Mouse (Mus musculus) ovary, postnatal 14 days (tissue): ENCODE results near the gene Sdr42e1.

Experiments
- DNase-seq: peaks from one replicate; pipeline ENCODE4 v3.0.0; 2022; ENCODE audit warnings: low spot score

The Sdr42e1 gene

DNA sequence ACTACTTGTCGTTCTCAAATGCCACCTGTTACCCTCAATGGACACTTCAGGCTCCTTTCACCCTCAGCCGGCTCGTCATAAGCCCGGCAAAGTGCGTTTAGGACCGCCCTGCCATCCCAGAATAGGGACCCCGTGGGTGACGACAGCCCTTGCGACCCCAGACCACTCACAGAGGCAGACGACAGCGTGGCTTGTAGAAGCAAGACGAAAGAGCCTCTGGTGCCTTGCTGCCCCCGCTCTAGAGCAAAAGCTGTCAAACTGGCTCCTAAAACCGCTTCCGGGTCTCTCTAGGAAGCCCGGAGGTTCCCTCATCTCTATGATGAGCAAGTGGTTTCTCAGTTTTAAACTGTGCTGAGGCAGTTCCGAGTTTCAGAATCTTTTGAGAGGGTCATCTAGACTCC lies at the start of gene Sdr42e1:
Gene Sdr42e1, minus strand, starts transcription at position 260 of the 401 bp plus-strand sequence.
- DNase-seq = peak; percentile 49

DNA sequence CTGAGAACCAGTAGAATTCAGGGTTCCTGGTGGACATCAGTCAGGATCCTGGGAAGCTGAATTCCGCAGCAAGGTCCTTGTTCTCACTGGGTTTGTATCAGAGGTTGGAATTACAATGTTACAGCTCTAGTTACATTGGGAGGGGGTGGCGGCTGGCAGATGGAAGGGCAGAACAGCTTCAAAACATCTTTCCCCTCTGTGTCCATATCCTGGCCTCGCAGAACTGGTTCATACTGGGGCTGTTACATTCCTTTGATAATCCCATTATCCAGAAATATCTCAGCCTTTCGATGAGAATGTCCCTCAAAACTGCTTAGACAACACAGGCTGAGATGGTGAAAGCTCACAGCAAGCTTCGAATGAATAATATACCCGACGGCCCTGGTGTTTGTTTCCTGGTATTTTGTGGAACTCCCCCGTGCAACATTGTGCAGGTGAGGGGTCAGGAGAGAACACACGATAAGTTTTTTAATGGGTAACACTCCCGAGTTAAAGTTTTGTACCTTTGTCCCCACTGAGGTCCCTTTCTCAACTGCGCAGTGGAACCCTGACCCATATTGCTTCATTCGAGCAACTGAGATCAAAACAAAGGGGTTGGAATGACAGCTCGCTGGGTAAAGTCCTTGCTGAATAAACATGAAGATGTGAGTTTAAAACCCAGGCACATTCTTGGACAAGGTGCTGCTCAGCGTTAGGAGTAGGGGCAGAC lies 44.8 kb upstream of the Sdr42e1 start:
- DNase-seq = no peak

DNA sequence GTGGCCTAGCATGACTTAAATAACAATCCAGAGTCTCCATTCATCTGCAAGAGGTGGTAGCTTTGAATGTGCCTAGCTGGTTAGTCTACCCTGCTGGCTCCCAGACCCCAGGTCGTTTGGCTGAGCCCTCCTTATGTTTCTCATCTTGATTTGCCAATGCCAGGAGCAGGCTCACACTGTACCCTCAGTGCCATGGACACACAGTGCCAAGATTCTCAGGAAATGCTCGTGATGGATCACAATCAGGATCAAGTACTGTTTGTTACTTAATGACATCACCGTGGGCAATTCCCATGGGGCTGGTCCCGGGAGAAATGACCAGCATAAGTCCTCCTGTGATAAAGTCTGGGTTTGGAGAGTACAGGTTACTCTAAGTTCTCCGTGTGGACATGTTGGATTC lies 42.4 kb upstream of the Sdr42e1 start:
- DNase-seq = no peak

DNA sequence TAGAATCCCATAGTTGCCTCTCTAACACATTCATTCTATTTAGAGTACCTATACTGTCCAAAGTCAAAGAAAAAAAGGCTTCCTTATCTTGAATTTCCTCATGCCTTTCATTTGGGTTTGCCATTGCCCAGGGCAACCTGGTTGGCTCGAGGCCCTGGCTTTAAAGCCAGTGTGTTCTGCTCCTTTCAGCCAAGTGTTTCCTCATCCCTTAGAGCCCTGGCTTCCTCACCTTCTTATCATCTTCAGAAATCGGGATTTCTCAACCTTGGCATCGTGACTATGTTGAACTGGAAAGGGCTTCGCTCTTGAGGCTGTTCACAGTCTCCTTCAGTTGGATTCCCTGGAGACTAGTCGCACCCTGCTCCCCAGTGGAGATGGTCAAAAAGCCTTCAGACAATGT lies 41.1 kb upstream of the Sdr42e1 start:
- peak; percentile 14 for DNase-seq

DNA sequence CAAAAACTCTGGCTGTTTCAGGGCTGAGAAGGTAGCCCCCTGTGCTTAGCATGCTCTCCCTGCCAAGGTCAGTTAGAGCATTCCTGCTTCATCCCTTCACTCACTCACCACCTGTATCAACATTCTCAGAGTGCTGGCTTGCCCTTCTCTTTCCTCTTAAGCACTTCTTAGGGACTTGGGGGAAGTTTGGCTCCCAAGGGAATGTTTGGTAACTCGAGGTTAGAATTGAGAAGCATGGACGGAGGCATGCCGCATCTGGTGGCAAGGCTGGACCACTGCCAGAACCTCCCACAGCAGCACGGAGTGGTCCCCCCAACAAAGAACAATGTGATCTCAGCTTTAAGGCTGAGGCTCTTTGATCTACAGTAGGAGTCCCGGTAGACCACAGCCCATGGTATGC lies 38.7 kb upstream of the Sdr42e1 start:
- no peak for DNase-seq

DNA sequence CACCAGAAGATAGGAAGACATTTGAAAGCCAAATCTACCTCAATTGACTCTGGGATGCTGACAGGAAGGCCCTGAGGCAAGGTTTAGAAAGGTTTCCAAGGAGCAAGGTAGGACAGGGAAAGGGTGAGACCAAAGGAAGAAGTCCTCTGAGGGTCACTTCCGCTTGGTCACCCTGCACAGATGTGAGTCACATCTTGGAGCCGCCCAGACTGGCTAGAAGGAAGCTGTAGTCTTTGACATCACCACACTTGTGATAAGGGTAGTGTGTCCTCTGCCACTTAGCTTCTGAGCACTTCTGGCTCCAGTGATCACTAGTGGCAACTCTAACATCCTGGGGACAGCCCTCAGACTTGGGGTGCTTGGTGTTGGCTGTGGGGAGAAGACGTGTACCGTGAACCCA lies 32.7 kb upstream of the Sdr42e1 start:
- no peak for DNase-seq

DNA sequence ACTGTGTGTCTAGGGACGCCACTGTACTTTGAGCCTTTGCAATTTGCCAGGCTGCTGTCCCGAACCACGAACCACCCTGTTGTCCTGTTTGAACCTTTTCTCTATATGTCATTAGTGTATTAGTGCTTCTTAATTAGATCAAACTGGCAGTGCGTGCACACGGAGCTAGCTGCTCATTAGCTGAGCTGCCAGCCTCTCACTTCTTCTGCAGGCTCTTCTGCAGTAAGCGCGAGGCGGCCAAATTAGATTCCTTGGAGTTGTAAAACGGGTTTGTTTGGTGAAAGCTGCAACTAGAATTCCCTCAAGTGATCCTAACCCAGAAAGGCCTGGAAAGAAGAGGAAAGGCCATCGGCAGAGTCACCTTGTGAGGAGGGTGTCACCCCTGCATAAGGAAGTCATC lies 29.2 kb upstream of the Sdr42e1 start:
- DNase-seq = no peak

DNA sequence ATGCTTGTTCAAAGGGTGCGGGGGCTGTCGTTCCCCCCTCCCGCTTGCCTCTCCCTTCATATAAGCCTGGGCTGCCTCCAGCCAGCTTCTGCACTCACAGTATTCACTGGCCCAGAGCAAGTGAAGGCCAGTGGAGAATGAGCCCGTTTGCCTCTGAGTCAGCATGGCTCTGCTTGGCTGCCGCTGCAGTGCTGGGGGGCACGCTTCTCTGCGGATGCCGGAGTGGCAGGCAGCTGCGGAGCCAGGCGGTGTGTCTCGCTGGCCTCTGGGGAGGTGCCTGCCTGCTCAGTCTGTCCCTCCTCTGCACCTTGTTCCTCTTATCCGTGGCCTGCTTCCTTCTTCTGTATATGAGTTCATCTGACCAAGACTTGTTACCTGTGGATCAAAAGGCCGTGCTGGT lies 28.4 kb upstream of the Sdr42e1 start, which contains the start of gene Hsd17b2:
Gene Hsd17b2, plus strand, starts transcription at position 46 of the 400 bp plus-strand sequence.
- DNase-seq = no peak

DNA sequence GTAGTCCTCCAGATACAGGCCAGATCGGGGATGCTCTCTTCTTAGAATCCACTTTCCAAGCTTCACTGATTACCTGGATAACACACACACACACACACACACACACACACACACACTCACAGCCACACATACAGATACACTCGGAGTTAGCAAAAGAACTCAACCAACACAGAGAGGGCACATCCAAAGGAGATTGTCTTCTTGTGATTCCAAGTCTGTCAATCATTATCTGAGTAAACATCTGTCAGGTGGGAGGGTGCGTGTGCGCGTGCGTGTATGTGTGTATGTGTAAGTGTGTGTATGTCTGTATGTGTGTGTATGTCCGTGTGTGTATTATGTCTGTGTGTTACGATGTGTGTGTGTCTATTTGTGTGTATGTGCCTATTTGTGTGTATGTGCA lies 27.8 kb upstream of the Sdr42e1 start:
- no peak for DNase-seq

DNA sequence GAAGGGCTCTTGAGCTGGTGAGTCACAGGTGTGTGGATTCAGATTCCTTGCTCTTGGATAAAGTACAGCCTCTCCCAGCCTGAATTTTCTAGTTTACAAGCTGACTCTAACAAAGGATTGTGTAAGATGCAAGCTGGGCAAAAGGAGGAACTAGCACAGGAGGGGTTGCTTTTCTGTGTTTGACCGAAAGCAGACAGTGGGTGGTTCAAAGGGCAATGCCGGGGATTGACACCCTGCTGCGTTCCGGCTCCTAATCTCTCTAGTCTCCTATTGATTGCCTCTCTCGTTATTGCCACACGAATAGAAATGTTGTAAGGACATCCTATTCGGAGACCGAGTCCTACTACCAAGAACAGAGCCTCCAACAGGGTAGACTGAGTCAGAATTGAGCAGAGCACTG lies 27.2 kb upstream of the Sdr42e1 start:
- no peak for DNase-seq

DNA sequence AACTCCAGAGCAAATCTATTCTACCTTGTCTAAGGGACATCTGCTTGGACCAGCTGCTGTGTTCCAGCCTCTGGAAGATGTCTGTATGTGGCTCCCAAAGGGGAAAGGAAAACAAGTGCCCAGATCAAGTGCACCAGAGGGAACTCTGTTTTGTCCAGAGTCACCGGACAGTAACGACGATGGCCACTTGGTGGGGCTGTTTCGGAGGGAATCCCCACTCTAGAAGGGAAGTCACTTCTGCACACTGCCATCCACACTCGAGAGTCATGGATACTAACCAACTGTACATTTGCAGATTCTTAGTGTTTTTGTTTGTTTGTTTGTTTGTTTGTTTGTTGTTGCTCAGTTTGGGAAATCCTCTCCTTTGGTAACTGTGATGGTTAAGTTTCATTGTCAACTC lies 23.8 kb upstream of the Sdr42e1 start:
- DNase-seq = peak; percentile 34

DNA sequence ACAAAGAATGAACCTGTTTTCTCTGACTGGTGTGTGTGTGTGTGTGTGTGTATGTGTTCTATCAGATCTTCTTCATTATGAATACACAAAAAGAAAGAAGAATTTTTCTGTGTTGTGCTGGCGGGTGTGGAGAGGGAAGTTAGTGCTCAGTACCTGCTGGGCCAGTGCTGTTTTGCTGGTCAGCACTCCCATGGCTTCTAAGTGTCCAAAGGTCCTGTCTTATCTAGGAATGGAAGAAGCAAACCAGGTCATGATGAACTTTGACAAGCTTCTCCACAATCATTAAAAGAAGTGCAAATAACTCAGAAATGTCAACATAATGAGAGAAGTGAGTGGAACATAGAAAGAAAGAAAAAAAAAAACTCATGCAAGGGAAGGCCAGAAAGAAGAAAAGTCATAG lies 22.1 kb upstream of the Sdr42e1 start:
- DNase-seq = no peak

DNA sequence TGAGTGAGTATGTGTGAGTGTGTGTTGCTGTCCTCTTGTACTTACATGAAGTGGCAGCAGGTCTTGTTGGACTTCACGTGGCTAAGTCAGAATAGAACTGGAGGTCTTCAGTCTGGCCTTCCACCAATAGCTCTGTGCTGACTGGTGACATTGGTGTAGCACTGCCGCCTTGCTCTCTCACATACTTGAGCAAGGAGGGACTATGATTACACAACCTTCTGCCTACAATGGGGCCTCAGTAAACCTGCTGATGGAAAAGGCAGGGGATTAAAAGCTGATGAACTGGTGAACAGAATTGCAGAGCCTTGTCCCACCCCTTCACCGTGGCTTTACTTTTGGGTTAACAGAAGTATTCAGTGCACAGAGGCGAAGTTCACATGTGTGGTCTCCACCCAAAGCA lies 18.6 kb upstream of the Sdr42e1 start:
- no peak for DNase-seq

DNA sequence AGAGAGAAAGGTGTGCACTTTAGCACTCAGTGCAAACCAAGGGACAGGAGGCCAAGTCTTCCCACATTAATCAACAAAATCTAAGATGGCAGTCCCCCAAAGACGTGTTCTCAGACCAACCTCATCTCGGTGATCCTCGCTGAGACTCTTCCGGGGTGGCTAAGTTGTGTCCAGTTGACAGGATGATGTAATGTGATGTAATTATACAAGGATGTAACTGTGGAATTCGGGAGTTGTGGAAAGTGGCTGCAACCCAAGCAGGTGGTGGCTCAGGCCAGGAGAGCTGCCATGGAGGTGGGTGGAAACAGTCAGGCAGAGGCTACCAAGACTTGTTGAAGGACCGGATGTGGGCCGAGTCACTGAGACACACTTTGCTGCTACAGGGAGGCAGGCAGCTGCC lies 14.4 kb upstream of the Sdr42e1 start:
- DNase-seq = no peak

DNA sequence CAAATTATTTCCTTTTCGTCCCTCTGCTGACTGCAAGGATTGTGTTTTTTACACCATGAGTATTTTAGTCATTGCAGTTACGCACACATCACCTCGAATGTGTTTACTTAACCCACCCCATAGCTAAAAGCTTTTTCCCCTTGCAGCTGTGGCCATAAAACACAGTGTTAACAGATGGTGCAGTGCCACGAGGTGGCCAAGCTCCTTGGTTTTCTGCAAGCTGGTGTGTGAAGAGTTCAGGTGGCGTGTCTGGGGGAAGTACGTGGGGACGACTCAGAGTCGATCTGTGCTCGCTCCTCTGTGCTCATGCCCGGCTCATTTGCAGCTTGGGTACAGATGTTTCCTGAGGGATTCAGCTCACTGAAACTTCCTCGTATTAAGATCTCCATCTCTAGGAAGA lies 11.0 kb upstream of the Sdr42e1 start:
- DNase-seq = no peak

DNA sequence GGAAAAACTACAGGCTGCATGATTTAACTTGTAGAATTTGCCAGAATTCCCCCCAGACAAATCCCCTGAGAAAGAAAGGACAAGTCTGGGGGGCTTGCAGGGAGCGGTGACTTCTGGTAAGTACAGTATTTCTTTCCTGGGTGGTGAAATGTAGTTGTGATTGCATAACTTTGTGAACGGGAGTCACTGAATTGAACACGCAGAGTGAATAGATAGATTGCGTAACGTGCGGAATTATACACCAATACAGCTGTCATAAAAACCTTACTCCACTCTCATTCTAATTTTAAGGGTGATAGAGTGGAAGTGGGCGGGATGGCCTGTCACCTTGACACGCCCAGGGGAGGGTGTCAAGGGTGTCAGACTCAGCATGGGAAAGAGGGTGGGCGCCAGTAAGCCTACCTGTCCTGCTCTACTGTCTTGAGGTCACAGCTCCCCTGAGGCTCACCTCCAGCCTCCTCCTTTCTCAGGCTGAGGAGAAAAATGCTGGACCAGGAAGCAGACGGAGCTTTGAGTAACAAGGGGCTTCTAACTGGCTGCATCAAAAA lies 10.5 kb upstream of the Sdr42e1 start:
- DNase-seq = no peak

DNA sequence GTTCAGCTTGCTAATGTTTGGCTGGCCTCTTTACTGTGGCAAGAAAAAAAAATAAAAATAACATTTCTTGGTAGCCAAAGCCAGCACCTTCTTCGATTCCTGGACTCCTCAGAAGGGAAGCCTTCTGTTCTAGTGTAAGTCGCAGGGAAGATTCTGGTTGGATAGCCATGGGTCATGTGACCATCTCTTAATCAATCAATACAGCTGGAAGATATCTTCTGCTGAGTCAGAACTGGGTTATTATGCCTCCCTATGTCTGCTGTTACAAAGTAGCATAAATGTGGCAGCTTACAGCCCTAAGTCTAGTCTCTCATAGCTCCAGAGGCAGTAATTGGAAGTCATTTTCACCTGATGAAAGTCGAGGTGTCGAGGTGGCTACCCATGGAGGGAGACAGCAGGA lies 5.2 kb upstream of the Sdr42e1 start:
- no peak for DNase-seq

DNA sequence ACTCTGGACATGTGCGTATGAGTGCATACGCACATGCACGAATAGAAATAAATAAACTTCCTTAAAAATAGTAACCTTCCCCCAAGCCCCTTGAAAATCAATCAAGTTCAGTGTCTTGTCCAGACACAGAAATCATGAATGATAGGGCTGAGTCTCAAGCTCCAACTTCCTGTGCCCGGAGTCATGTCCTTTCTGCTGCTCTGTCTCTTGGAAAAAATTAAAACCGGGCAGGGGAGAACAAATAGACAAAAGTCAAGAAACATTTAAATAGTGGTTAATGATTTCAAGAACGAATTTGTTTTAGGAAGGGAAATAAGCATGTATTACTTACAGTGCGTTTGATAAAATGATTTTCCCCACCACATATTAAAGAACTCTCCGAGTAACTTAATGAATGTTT lies 3.5 kb upstream of the Sdr42e1 start:
- DNase-seq = no peak

DNA sequence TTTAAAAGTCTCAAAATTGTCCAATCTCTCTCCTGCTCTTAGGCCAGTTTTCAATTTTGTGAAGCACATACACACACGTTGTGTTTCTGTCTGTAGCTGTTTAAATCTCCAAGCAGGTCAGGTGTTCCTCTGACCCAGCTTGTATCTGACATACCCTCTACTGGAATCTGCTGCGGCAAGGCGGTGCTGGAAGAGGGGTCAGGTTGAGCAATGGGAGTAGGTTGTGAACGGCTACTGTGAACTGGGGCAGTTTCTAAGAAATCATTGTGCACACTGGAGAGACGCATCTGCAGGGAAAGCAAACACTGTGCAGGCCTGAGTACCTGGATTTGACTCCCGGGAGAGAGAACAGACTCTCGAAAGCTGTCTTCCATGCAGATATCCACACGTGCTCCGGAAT lies 3.0 kb upstream of the Sdr42e1 start:
- DNase-seq = no peak

DNA sequence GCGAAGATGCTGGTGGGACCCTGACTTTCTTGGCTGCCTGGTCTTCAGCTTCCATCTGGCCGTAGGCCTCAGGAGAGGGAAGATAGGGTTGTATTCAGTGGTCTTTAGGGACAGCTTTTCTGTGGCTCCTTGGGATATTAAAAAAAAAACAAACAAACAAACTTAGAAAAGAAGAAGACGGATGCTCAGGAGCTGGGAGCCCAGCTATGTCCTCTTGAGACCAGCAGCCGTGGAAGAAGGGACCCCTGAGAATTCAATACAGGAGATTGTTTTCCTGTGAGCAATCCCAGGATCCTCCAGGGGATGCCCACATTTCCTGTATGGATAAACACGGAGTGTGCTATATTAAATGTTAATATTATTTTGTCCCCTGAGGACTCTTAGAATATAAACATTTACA lies 1.7 kb upstream of the Sdr42e1 start:
- DNase-seq = no peak

DNA sequence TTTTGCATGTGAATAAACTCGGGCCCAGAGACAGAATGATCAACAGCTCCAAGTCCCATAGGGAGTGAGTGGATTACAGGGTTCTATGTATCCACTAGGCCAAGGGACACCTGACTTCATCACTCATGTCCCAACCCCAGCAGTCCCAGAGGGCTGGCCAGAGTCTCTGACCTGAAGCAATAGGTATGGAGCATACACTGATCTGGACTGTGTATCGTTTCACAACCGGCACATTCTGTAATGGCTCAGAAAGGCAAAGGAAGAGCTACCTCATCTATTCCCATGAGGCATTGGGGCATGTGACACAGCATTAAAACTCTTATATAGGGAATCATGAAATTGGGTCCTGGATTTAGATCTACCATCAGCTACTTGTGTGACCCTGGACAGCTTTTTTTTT lies 931 bp downstream of the Sdr42e1 start:
- no peak for DNase-seq

DNA sequence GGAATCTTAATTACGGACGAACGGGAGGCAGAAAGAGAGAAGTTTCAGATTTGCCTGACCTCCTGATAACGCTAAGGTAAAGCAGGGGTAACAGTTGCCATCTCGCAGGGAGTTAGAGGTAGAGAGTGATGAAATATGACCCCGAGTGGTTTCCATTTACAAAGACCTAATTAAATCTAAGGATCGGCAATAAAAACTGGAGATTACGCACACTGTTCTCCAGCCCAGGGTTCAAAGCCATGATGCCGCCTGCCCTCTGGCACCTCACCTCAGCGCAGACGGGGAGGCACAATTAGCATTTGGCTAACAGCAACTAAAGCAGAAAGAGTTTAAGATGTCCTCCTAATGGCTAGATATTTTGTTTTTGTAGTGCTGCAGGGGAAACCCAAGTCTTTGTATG lies 3.0 kb downstream of the Sdr42e1 start:
- DNase-seq = no peak

DNA sequence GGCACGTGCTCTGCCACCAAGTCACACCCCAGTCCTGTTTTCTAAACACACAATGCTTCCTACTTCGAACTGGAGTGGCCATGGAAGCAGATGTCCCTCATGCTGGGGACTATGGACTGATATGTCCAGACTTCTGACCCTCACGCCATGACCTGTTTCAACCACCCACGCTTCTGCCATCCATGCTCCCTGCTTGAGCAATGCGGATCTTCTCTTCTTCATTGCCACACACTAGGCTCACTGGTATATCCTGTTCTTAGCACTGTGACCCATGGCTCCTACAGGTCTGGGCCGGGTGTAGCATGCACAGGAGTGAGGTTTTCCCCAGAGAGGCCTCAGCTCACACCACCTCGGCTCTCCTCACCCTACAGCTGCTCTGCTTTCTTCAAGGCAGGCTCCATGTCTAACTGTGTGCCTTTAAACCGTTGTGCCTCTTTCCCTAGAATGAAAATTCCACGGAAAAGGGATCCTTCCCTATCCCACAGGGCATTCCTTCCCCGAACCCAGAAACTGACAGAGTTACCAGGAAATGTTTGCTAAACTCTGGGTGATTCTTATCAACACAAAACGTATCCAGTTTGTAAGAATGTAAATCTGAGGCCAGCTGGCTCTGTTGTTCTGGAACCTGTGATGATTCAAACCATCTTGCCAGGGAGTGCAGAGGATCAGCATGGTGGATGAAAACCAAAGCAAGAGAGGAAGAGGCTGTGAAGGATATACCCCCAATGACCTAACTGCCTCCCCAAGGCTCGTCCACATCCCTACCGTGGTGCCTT lies 6.0 kb downstream of the Sdr42e1 start:
- DNase-seq = no peak
